Mouse (Mus musculus): ENCODE results near the gene Trio.

The Trio gene

GRCm38 (mm10) chr15:27803568-27804345 lies 221.9 kb downstream of the Trio start:
- DNase-seq (ENCODE audit: low spot score in 2 of 2), result no peak

DNA sequence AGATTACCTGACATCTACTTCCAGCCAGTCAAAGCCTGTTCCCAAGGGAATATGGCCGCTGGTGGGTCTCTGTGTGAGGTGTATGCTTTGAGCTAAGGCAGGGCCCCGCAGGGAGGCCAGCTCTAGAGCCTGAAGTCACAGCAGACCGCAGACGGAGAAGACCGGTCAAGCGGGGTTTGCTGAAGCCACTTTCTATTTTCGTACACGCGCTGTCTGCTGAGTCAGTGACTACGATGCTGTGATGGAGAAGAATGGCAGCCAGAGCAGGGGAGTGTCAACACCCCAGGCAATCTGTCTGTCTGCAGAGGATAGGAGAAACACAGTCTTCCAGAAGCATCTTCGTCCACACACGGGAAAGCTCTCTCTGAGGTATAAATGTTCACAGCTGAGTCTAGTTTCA lies 223.4 kb downstream of the Trio start:
- DNase-seq (ENCODE audit: low spot score in 2 of 2), result no peak

GRCm38 (mm10) chr15:27801177-27801576 lies 224.5 kb downstream of the Trio start:
- DNase-seq (ENCODE audit: low spot score in 2 of 2), result no peak

GRCm38 (mm10) chr15:27797480-27798155 lies 228.0 kb downstream of the Trio start:
- no peak for DNase-seq (ENCODE audit: low spot score in 2 of 2)

- DNase-seq (ENCODE audit: low spot score in 2 of 2), result no peak
These were observed 228.8 kb downstream of the Trio start for GRCm38 (mm10) chr15:27796868-27797222.

DNA sequence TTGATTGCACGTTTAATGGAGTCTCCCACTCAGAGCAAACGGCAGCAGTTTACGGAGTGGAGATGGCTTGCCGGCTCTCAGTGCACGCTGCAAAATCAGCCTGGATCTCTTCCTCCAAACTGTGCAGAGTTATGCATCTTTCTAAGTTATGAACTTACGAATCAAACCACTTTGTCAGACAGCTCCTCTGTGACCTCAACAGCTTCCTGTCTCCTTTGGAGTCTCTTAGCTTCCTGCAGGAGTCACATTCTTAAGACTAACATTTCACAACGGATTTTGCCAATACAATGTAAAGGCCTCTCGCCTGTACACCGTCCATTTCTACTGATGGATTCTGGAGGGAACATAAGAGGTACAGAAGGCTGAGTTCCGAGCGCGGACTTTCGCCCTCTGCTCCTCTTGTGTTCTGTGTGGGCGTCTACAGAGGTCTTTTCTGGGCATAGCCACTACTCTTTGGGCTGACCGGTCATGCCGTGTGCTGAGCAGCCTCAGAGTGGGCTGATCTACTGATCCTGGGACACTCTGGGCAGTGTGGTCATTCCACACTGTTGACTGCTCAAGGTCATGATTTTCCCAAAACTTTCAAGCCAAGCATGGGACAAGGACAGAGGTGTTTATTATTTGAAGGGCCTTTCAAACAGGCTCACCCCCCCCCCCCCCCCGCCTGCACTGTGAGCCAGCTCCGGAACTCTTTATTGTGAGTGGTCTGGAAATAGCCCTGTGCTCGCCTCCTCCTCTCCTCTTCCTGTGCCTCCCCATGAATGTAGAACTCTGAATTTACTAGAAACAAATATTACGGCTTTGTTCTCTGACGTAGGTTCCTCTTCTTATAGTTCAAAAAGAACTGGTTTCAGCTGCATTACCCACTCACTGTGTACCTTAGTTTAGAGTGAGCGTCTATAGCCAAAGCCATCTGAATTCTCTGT lies 229.4 kb downstream of the Trio start:
- no peak for DNase-seq (ENCODE audit: low spot score in 2 of 2)

DNA sequence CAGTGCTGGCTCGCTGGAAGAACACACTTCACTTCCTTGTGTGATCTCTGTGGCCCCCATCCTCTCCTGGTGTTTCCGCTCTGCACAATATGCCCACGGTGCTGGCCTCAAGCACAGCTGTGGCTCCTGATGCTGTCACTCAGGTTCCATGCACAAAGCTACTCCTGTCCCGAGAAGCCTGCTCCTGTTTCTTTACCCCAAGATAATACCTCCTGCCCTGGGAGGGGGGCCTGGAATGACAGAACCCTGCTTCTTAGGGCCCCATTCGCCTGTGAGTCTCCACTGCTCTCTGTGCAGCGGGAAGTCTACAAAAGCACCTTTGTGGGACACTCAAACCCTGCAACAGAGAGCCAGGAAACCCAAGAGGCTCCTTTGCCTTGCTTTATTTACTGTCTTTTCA lies 232.4 kb downstream of the Trio start:
- no peak for DNase-seq (ENCODE audit: low spot score in 2 of 2)

DNA sequence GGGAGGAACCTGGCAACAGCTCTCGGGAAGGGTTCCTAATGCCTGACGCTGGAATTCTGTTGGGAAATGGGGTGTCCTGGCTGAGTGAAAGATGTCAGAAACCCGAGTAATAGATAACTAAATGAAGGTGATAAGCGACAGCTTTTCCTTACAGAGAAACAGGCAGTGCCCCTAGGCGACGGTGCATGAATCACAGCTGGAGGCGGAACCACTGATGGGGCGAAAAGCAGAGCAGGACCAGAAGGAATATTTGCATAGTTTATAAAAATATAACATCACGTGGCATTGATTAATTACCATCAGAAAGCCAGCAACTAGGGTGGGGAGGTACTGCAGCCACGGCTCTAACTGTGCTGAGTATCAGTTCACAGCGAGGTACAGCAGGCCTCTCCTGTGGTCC lies 233.2 kb downstream of the Trio start:
- DNase-seq (ENCODE audit: low spot score in 2 of 2), result peak in 1 of 2 experiments; percentile 41

DNA sequence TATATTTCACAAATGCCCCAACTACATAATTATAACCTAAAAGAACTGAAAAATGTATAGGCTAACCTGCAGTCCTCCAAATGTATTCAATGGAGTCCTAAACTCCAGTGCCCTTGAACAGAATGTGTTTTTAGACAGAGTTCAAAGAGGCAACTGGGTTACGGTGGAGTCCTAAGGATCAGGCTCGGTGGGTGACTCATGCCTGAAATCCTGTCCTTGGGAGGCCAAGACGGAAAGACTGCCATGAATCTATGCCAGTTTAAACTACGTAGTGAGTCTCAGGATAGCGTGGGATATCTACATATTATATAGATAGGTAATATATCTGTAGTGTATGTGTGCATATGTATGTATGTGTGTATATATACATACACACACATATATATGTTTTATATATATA lies 234.5 kb downstream of the Trio start:
- no peak for DNase-seq (ENCODE audit: low spot score in 2 of 2)

- DNase-seq (ENCODE audit: low spot score in 2 of 2), result no peak
These were observed 234.9 kb downstream of the Trio start for GRCm38 (mm10) chr15:27790699-27791098.

- no peak for DNase-seq (ENCODE audit: low spot score in 2 of 2)
These were observed 236.3 kb downstream of the Trio start for GRCm38 (mm10) chr15:27789325-27789724.

DNA sequence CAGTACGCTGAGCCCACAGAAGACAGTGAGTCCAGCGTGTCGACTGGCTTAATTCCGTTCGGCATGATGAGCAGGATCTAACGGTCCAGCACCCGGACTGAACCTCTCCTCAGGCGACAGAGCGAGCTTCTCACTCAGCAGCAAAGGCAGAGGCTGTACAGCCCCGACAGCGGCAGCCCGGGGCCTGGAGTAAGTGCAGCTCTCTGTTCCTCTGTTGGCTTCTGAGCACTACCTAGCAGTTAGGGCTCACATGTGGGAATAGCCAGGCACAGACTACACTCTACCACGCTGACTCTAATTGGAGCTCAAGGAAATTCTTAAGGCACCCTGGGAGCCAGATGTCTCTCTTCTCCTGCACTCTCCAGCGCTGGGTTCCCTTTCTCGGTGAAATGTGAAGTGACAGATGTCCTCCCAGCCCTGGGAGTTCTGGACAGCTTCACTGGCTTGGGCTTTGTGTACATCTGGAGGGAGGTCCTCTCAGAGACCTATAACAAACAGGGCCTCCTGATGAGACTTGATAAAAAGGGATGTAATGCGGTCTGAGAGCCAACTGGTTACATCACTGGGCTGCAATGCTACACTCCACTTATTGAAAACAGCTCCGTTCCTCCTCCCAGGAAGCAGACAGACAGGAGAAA lies 237.4 kb downstream of the Trio start:
- DNase-seq (ENCODE audit: low spot score in 2 of 2), result no peak

- DNase-seq (ENCODE audit: low spot score in 2 of 2), result no peak
These were observed 238.5 kb downstream of the Trio start for GRCm38 (mm10) chr15:27787151-27787550.

DNA sequence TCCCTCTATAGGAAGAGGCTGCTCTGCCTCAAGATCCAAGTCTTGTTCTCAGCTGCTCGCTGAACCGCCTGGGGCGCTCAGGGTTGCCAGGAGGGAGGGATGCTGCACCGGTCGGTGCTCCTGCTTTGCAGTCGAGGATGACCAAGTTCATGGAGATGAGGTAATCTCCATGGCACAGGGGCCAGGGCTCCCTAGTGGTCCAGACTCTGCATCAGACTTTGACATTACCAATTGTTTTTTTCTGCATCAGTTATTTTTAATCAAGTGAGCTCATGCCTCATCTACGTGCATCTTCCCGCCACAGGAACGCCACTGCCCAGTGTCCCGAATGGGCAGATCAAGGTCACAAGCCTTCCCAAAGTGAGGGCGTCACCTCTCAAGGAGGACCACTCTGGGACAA lies 239.2 kb downstream of the Trio start:
- DNase-seq (ENCODE audit: low spot score in 2 of 2), result no peak

DNA sequence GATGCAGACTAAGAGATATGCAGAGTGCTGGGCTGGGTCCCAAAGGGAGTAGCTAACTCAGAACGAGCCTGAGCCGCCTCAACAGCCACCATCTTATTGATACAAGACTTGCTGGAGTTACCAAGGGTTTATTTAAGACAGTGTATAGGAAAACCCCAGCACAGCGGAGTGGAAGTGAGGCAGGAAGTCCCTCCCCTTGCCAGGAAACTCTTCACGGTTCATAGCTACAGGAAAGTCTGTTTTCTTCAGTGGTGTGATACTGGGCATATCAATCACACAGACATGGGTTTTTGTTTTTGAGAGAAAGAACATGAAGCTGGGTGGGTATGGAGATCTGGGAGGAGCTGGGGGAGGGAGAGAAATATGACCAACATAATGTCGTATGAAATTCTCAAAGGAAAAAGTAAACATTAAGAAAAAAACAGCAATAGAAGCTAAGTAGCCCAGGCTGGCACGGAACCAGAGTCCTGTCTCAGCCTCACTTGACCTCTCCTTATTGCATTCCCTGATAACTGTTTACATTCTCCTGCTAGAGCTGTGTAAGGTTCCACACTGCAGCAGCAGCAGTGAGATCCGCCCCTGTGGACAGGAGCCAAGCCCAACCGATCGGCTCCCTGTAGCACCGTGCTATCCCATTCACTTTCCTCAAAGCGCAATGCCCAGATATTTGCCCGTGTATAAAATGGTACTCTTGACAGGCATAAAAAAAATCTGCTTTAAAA lies 240.2 kb downstream of the Trio start:
- peak; percentile 49 to 68 for DNase-seq (ENCODE audit: low spot score in 2 of 2)

DNA sequence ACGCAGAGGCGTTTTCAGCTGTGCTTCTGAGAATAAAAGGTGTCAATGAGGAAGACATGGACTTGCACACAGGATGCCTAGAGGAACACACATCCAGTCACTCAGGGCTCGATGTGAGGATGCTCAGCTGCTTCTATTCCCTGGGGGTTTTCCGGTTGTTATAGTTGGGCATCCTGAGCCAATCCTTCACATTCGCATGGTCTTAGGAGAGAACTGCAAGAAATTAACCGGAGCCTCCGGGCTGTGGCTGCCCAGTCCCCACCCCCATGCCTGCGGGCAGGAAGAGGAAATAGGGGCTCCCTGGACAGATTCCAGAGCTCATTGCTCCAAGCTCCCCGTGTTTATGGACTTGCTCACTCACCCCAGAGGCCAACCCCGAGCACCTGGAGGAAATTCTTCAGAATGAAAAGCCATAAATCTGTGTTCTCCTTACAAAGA lies 241.5 kb downstream of the Trio start:
- no peak for DNase-seq (ENCODE audit: low spot score in 2 of 2)

- peak; percentile 39 to 57 for DNase-seq (ENCODE audit: low spot score in 2 of 2)
These were observed 242.0 kb downstream of the Trio start for GRCm38 (mm10) chr15:27783541-27784125.

DNA sequence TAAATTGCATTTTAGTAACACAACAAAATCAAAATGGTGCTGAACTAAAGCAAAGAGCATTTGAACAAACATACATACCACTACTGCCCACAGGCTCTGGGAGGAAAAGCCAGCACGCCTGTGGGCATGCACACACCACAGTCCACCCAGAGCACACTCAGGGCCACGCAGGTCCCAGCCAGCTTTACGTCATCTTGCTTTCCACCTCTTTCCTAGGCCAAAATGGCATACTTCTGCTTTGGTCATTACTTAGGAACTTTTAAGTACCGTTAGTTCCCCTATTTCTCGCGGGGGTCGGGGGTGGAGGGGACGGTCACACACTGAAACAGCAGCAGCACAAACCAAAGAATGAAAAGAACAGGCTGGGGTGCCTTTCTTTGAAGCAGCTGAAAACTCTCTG lies 242.6 kb downstream of the Trio start:
- DNase-seq (ENCODE audit: low spot score in 2 of 2), result peak in 1 of 2 experiments; percentile 41

DNA sequence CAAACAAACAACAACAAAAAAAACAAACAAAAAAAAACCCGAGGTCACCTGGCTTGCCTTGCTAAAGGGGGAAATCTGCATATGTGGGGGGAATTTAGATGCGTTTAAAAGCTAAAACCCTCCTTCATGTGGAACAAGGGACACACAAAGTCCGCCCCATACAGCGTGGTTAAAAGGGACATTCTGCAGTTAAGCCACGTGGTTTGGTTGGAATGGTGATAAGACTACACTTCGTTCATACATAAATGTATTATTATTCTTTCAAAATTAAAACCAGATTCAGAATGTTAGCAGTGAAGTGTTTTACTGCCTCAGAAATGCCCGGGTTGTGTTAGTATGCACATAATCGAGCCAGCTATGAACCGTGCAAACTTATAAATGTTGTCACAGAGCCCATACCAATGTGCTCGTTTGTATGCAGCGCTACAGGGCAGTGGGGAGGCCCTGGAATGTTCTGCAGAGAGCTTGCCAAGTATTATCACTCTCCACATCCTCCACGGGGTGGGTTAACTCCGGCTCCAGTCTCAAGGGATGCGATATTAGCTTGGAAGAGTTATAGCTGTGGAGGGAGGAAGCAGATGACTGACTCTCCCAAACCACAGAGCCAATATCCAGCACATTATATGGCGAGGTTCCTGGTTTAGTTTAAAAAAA lies 243.1 kb downstream of the Trio start:
- no peak for DNase-seq (ENCODE audit: low spot score in 2 of 2)

- DNase-seq (ENCODE audit: low spot score in 2 of 2), result no peak
These were observed 245.8 kb downstream of the Trio start for GRCm38 (mm10) chr15:27779827-27780226.
